Mouse (Mus musculus) retina, postnatal 1 day (tissue): ENCODE results near the gene Celf5.

Experiments
- DNase-seq: peaks from one replicate; pipeline ENCODE4 v3.0.0-alpha.2; 2012

Celf5 gene

GRCm38 (mm10) chr10:81425236-81425850, 57.2 kb downstream of the Celf5 start:
- peak; percentile 12 for DNase-seq

GRCm38 (mm10) chr10:81424246-81425051, 58.1 kb downstream of the Celf5 start:
- DNase-seq, result peak; percentile 36

DNA sequence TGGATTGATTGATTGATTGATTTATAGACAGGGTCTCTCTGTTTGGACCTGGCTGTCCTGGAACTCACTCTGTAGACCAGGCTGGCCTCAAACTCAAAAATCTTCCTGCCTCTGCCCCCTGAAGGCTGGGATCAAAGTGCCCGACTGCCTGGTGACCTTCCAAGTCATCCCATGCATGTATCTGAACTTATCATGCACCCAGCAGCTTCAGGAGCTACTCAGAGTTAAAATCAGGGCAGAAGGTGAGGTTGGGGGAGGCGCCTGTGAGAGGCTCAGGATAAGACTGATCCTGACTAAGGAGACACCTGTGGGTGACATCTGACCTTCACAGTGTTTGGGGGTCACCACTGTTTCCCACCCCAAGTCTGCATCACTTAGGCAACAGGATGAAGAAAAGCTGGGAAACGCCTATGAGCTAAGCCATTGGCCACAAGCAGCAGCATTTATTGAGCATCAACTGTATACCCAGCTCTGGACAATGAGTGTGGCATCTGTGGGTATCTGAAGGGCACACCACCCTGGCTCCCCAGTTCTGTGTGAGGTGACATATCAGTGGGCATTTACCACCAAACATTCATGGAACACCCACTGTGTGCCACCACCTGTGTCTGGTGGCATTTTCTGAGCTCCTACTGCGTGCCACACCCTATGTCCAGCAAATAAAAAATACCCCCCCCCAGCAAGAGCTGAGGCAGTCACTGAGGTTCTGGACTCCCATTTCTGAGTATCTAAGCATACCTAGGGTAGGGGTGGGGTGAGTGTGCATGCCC, 58.8 kb downstream of the Celf5 start:
- no peak for DNase-seq

DNA sequence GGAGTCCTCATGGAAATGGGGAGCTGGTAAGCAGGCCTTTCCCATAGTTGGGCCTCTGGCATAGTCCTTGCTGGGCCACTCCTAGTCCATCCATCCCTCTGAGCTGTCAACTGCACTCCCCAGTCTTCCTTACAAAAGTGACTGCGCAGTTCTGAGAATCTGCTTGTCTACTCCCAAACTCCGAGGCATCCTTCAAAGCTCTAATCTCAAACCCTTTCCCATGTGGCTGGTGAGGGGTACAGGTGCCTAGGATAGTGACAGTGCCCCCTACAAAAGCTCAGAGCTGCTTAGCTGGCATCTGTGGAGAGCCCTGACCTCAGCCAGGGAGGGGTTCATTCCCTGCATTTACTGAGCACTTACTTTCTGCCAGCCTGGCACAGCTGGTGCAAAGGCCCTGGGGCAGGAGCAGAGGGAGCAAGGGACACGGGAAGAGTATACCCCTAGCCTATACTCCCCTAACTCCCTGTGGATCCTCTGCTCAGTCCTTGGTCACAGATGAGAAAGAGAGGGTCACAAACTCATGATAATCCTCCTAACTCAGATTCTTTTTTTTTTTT, 59.8 kb downstream of the Celf5 start:
- DNase-seq, result no peak

DNA sequence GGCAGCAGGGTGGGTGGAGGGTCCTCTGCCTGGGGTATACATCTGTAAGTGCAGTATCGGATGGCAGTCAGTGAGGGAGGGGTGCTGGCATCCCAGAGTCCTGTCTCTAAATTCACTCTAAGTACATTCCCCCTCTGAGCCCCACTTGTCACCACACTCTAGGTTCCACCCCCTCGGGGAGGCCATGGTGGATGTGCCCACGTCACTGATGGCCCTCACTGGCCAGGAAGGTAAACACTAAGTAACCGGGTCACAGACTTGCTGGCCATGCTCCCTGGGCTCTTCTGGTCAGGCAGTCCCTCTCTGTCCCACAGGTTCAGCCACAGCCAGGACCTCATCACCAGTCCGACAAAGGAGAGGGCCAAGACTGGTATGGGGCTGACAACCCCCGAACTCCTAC, 60.3 kb downstream of the Celf5 start:
- DNase-seq, result no peak

- no peak for DNase-seq
Observed at GRCm38 (mm10) chr10:81421797-81422100, 60.8 kb downstream of the Celf5 start.

DNA sequence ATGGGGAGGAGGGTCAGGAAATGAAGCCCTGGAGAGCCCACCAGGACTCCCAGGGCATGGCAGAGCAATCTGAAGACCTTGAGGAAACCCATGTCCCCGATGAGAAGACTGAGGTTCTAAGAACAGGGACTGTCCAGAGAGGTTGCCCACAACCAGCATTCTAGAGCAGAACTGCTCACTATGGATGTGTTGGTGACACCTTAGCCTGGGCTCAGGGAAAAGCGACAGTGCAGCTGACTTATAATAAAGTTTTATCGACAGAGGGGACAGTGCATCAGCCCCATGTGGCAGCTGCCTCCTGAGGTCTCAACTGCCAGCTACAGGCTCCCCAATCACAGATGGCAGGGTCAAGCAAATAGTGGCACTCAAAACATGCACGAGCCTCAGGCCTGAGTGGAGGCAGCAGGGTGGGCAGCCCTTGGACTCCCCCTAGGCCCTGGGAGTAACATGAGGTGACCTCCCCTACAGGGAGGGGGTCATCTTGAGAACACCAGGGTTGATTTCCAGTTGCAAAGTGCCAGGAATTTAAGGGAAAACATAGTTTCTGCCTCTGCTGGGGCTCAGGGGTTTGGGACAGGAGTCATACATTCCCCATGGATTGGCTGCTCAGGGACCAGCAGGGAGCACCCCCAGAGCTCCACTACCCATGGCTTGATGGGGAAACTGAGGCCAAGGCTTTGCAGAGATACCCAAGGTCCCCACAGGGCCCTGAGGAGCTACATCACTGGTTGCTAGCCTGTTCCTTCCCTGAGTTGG, 61.3 kb downstream of the Celf5 start:
- no peak for DNase-seq

GRCm38 (mm10) chr10:81420191-81420767, 62.2 kb downstream of the Celf5 start:
- no peak for DNase-seq

GRCm38 (mm10) chr10:81419111-81419928, 63.2 kb downstream of the Celf5 start:
- no peak for DNase-seq

- DNase-seq, result no peak
Observed at GRCm38 (mm10) chr10:81418216-81419070, 64.1 kb downstream of the Celf5 start.

DNA sequence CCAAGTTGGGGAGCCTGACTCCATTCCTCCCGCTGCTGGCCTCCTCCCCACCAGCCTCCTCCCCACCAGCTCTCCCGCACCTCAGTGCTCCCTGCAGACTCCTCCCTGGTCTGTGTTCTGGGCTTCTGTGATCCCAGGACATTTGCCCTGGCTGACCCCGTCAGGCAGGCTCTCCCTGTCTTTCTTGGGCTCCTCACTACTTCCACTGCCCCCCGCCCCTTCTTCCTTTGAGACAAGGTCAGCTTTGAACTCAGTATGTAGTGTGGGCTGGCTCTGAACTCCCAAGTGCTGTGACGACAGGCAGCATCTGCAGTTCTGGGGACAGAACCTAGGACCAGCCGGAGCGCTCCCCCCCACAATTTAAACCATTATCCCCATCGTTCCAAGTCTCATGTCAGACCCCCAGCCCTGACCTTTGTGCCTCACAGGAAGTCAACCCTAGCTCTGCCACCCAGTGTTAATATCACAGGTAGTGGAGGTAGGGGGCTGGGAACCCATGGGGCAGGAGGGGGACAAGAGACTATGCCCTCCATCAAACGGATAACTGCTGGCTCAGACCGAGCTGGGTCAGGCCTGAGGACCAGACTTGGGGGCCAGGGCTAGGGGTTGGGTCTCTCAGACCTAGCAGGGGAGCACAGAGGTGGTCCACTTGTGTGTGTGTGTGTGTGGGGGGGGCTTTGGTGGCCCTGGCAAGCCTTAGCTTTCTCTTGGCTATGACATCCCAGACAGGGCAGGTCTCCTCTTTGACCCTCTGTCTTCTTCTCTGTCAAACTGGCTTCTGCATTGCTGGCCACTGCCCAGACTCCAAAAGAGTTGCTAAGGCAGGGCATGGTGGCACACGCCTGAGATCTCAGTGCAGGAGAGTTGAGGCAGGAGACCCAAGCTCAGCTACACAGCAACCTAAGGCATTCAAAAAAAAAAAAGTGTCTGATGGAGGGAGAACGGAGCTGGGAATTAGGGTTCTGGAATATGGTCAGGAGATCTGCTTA, 65.0 kb downstream of the Celf5 start:
- DNase-seq, result no peak

- peak; percentile 96 for DNase-seq
Observed at GRCm38 (mm10) chr10:81416581-81417226, 65.8 kb downstream of the Celf5 start.

DNA sequence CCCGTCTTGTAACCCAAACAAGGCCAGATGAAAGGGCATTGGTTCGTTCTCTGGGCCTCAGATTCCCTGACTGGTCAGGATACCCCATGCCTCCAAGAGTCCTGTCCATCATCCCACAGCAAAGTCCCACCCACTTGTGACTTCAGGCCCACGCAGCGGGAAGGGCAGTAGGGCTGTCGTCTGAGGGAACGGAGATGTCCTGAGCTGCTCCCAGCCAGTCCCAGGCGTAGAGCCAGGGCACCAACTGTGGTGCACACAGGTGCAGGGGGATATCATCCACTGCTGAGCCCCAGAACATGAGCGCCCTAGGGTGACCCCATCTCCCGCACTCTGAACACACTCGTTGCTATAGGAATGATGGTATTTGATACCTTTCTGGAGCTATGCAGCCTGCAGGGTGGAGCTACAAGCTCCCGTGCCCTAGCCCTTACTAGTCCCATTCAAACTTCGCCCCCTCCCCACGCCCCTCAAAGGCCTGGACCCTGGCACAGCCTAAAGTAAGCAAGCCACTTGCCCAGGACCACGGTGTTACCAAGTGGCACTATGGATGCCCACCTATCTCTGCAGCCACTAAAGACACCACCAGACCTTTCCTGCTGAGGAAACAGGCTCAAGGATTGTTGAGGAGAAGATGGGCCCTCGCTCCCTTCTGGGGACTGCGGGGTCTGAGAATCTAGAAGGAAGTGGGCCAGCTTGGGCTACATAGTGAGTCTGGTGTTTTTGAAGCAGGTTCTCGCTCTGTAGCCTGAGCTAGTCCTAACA, 66.8 kb downstream of the Celf5 start:
- no peak for DNase-seq

GRCm38 (mm10) chr10:81415146-81415545, 67.4 kb downstream of the Celf5 start:
- no peak for DNase-seq

DNA sequence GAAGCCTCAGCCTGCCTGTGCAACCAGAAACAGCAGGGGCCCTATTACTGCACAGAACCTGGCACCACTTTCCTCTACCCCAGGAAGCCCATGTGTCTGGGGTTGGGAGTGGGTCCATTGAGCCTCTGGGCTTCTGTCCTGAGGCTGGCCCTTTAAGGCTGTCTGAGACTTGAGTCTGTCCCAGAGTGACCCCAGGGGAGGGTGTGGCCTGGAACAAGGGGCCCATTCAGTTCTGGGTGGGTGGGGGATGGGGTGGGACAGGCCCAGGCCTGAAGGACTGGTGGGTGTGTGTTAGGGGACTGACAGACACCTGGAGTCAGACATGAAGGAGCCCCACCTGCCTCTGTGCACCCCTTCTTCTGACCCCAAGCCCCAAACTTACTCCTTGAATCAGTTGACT, 67.8 kb downstream of the Celf5 start:
- DNase-seq, result peak; percentile 86

GRCm38 (mm10) chr10:81413310-81414261, 68.9 kb downstream of the Celf5 start:
- peak; percentile 90 for DNase-seq
